Mouse (Mus musculus) embryonic facial prominence, embryonic 11.5 days (tissue): Measurements from ENCODE around the gene Sval1. TPM values are rescaled to one million over a fixed set of nuclear protein-coding genes. Genes with fewer than 3 reads are reported as not detected.

ENCODE experiments used
- ATAC-seq: fragments of 200-750 bp; cut with Nextera tagmentation; replicated peaks from 2 replicates; pipeline ENCODE4 v1.8.0; 2017; ENCODE audit warnings: low read depth; ENCODE audit not compliant: insufficient number of reproducible peaks, low FRiP score, low TSS enrichment
- DNase-seq: peaks from one replicate; pipeline ENCODE4 v3.0.0-alpha.2; 2015; ENCODE audit warnings: low spot score
- H3K27ac ChIP-seq: fragments of 300-500 bp; sonication (generic); replicated peaks from 2 replicates; pipeline ENCODE4 v1.5.1; 2014; ENCODE audit warnings: mild to moderate bottlenecking, low read depth, low read length, control low read depth
- H3K27me3 ChIP-seq: fragments of 300-500 bp; sonication (generic); 2 replicates; pipeline ENCODE4 v1.6.1; 2014; ENCODE audit warnings: mild to moderate bottlenecking, low read length, moderate library complexity, mixed read lengths; ENCODE audit not compliant: control insufficient read depth, insufficient read depth
- H3K36me3 ChIP-seq: fragments of 300-500 bp; sonication (generic); replicated peaks from 2 replicates; pipeline ENCODE4 v1.6.1; 2014; ENCODE audit warnings: low read depth, mild to moderate bottlenecking, low read length, moderate library complexity, mixed read lengths; ENCODE audit not compliant: control insufficient read depth, insufficient read depth
- H3K4me1 ChIP-seq: fragments of 300-500 bp; sonication (generic); 2 replicates; pipeline ENCODE4 v1.6.1; 2014; ENCODE audit warnings: low read length, mixed read lengths; ENCODE audit not compliant: control insufficient read depth, insufficient read depth
- H3K4me2 ChIP-seq: fragments of 300-500 bp; sonication (generic); 2 replicates; pipeline ENCODE4 v1.6.1; 2014; ENCODE audit warnings: low read depth, mild to moderate bottlenecking, control low read depth, low read length, moderate library complexity
- H3K4me3 ChIP-seq: fragments of 300-500 bp; sonication (generic); 2 replicates; pipeline ENCODE4 v1.5.1; 2014; ENCODE audit warnings: low read depth, low read length, control low read depth
- H3K9ac ChIP-seq: fragments of 300-500 bp; sonication (generic); replicated peaks from 2 replicates; pipeline ENCODE4 v1.6.1; 2014; ENCODE audit warnings: mild to moderate bottlenecking, control low read depth, low read length
- H3K9me3 ChIP-seq: fragments of 300-500 bp; sonication (generic); replicated peaks from 2 replicates; pipeline ENCODE4 v1.6.1; 2016; ENCODE audit warnings: mild to moderate bottlenecking, low read length, inconsistent platforms, mixed read lengths; ENCODE audit not compliant: control insufficient read depth
- WGBS: fragments of 180-500 bp; shearing (Covaris S2); extraction: QIAGEN DNeasy Blood & Tissue Kit; methylation state at CpG from one replicate; pipeline ENCODE4 v1.1.7; 2014; 5-methylcytosine and 5-hydroxymethylcytosine counted together
- polyA plus RNA-seq: library from polyadenylated mRNA; unstranded; fragments of >200 nt; fragmentation: Nextera tagmentation; extraction: Ambion mirVana; gene quantifications from 2 replicates; pipeline ENCODE4 v1.2.1, GENCODE M21; 2014

Sval1 gene
- polyA plus RNA-seq: not detected in 2 replicates

- WGBS: 79% methylated on average over 1 of the region's 1 CpGs
- Histone ChIP-seq H3K9ac (no peak within 1 kb of the TSS), H3K4me1 (no peaks in the 10 kb centered on the region), H3K36me3 (no peaks in the 10 kb centered on the region), H3K27me3 (no peaks in the 10 kb centered on the region), H3K27ac (no peak within 1 kb of the TSS), H3K9me3 (no peaks in the 10 kb centered on the region), H3K4me3 (no peak within 1 kb of the TSS), H3K4me2 (no peak within 1 kb of the TSS)
- DNase-seq (no peak), ATAC-seq (no peak)
Observed at GRCm38 (mm10) chr6:41951330-41951729, at the start of gene Sval1. Gene Sval1 (plus strand): TSS chr6:41951630.

- no peak overlapping the region for H3K9ac ChIP-seq
- no peak for ATAC-seq
- H3K9me3 ChIP-seq: no peaks in the 10 kb centered on the region
- no peak for DNase-seq
- H3K4me2 ChIP-seq: no peak overlapping the region
- 83% methylated on average over 5 of the region's 5 CpGs for WGBS
- H3K27ac ChIP-seq: no peak overlapping the region
- H3K4me3 ChIP-seq: no peak overlapping the region
- no peaks in the 10 kb centered on the region for H3K36me3 ChIP-seq
- no peaks in the 10 kb centered on the region for H3K27me3 ChIP-seq
- no peaks in the 10 kb centered on the region for H3K4me1 ChIP-seq
Observed at GRCm38 (mm10) chr6:41911625-41912024, 39.8 kb upstream of the Sval1 start.

- H3K4me1 ChIP-seq: no peaks in the 10 kb centered on the region
- no peak overlapping the region for H3K9ac ChIP-seq
- H3K27me3 ChIP-seq: no peaks in the 10 kb centered on the region
- 71% methylated on average over 2 of the region's 2 CpGs for WGBS
- no peak for ATAC-seq
- H3K4me2 ChIP-seq: no peak overlapping the region
- H3K36me3 ChIP-seq: no peaks in the 10 kb centered on the region
- H3K4me3 ChIP-seq: no peak overlapping the region
- DNase-seq: no peak
- H3K27ac ChIP-seq: no peak overlapping the region
- H3K9me3 ChIP-seq: no peaks in the 10 kb centered on the region
Observed at GRCm38 (mm10) chr6:41914883-41915282, 36.5 kb upstream of the Sval1 start.

- 70% methylated on average over 1 of the region's 1 CpGs for WGBS
- no peak within 1 kb of the TSS for H3K27ac ChIP-seq
Observed at GRCm38 (mm10) chr6:41967840-41968239, 16.4 kb downstream of the Sval1 start, which contains the start of gene Sval3. Gene Sval3 (plus strand): TSS chr6:41968140.

More at GRCm38 (mm10) chr6:41967840-41968239, 16.4 kb downstream of the Sval1 start, which contains the start of gene Sval3:
- H3K9me3 ChIP-seq: no peaks in the 10 kb centered on the region
- ATAC-seq (no peak), DNase-seq (no peak)
- H3K27me3 ChIP-seq: no peaks in the 10 kb centered on the region
- H3K4me2 ChIP-seq: no peak within 1 kb of the TSS
- no peak within 1 kb of the TSS for H3K9ac ChIP-seq
- no peaks in the 10 kb centered on the region for H3K36me3 ChIP-seq
- H3K4me1 ChIP-seq: no peaks in the 10 kb centered on the region
- no peak within 1 kb of the TSS for H3K4me3 ChIP-seq

Other genes starting within 250 kb of the Sval1 start
- gene Kel, start 247.3 kb upstream of the Sval1 start, polyA plus RNA-seq: 10.1 and 10.2 TPM in 2 replicates
- gene Olfr459, start 176.5 kb upstream of the Sval1 start, polyA plus RNA-seq: not detected in 2 replicates
- gene Pip, start 104.1 kb upstream of the Sval1 start, polyA plus RNA-seq: not detected in 2 replicates
- not detected in 2 replicates for gene Sval2, start 98.6 kb upstream of the Sval1 start, polyA plus RNA-seq
- gene Sval3, start 16.5 kb downstream of the Sval1 start, polyA plus RNA-seq: not detected in 2 replicates
- not detected in 2 replicates for gene Sva, start 86.8 kb downstream of the Sval1 start, polyA plus RNA-seq
- gene Tas2r139, start 189.3 kb downstream of the Sval1 start, polyA plus RNA-seq: not detected in 2 replicates